Mouse (Mus musculus): ENCODE results near the gene Megf8. TPM values are rescaled to one million over a fixed set of nuclear protein-coding genes. Genes with fewer than 3 reads are reported as not detected.
A peak's percentile ranks its signal among the peaks of the same experiment; 100 is the strongest.

Megf8 gene
- polyA plus RNA-seq, 1 experiment from 2014 or later: 13.0 TPM

DNA sequence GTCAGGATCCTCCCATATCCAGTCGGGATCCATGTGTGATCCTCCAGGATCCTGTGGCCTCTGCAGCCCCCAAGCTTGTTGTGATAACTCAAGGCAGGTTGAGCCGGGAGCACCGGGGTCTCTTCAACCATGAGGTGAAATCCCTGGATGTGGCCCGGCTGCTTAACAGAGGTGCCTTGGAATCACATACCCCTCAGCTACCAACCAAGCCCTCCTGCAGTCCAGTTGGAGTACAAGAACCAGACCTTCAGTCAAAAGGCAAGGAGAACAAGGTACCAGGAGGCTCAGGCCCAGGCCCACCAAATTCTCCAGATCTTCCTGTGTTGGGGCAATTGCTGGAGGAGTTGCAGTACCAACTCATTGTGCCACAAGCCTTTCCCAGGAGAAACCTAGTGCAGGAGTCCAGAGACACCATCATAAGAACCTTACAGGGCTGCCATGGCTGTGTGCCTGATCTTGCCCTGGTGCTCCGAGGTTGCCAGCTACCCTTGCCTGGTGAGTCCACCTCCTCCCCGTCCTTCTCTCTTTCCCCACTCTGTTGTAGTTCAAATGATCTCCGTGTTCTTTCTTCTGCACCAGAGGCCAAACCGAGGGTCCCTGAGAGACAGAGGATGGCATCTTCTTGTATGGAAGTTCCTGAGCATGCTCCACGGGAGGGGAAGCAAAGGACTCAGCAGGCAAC, 13.8 kb upstream of the Megf8 start:
- H3K27ac ChIP-seq (ENCODE audit: low read length): no peak overlapping the region
- H3K4me3 ChIP-seq (ENCODE audit: low read depth, low read length): no peak overlapping the region
- H3K4me1 ChIP-seq (ENCODE audit: control insufficient read depth, insufficient read depth, low read length): no peaks in the 10 kb centered on the region
- H3K4me2 ChIP-seq (replicated peaks; ENCODE audit: low read depth, low read length): no peak overlapping the region
- no peaks in the 10 kb centered on the region for H3K36me3 ChIP-seq (ENCODE audit: control insufficient read depth, insufficient read depth, low read length)
- no peaks in the 10 kb centered on the region for H3K9me3 ChIP-seq (ENCODE audit: control insufficient read depth, low read depth, low read length)
- H3K9ac ChIP-seq (replicated peaks; ENCODE audit: low read depth, low read length): no peak overlapping the region
- no peak for ATAC-seq (ENCODE audit: insufficient number of reproducible peaks, insufficient read depth, low FRiP score, low read depth)
- 52% methylated on average over 9 of the region's 9 CpGs for WGBS
- H3K27me3 ChIP-seq (ENCODE audit: control insufficient read depth, insufficient read depth, low read length): no peaks in the 10 kb centered on the region

- H3K9me3 ChIP-seq (ENCODE audit: control insufficient read depth, low read depth, low read length): no peaks in the 10 kb centered on the region
- H3K27ac ChIP-seq (ENCODE audit: low read length): no peak overlapping the region
- no peaks in the 10 kb centered on the region for H3K36me3 ChIP-seq (ENCODE audit: control insufficient read depth, insufficient read depth, low read length)
- H3K4me2 ChIP-seq (replicated peaks; ENCODE audit: low read depth, low read length): no peak overlapping the region
- no peaks in the 10 kb centered on the region for H3K27me3 ChIP-seq (ENCODE audit: control insufficient read depth, insufficient read depth, low read length)
- H3K4me3 ChIP-seq (ENCODE audit: low read depth, low read length): no peak overlapping the region
- H3K4me1 ChIP-seq (ENCODE audit: control insufficient read depth, insufficient read depth, low read length): no peaks in the 10 kb centered on the region
- H3K9ac ChIP-seq (replicated peaks; ENCODE audit: low read depth, low read length): no peak overlapping the region
- WGBS: 76% methylated on average over 3 of the region's 3 CpGs
- ATAC-seq (ENCODE audit: insufficient number of reproducible peaks, insufficient read depth, low FRiP score, low read depth): no peak
Measured at GRCm38 (mm10) chr7:25303685-25304006, 13.3 kb upstream of the Megf8 start.

DNA sequence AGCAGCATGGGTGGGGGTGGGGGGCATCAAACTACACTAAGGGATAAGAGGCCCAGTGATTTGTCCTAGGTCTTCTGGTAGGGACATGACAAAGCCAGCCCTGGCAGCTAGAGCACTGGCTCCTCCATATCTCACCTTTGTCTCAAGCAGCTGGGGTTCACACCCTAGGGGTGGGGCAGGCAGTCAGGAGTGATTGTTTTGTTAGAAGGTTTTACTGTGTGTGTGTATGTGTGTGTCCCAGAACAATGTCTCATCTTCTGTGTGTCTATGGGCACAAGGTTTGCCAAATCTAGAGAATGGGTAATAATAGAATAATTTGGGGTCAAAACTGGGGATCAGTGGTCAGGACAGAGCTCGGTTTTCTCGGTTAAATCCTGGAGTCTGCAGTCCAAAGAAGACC, 11.5 kb upstream of the Megf8 start:
- no peaks in the 10 kb centered on the region for H3K36me3 ChIP-seq (ENCODE audit: control insufficient read depth, insufficient read depth, low read length)
- H3K4me3 ChIP-seq (ENCODE audit: low read depth, low read length): peak overlapping the region; percentile 41
- H3K27me3 ChIP-seq (ENCODE audit: control insufficient read depth, insufficient read depth, low read length): no peaks in the 10 kb centered on the region
- peak overlapping the region; percentile 96 for H3K4me2 ChIP-seq (replicated peaks; ENCODE audit: low read depth, low read length)
- H3K9ac ChIP-seq (replicated peaks; ENCODE audit: low read depth, low read length): no peak overlapping the region
- 0% methylated on average over 2 of the region's 2 CpGs for WGBS
- ATAC-seq (ENCODE audit: insufficient number of reproducible peaks, insufficient read depth, low FRiP score, low read depth): no peak
- H3K27ac ChIP-seq (ENCODE audit: low read length): no peak overlapping the region
- H3K9me3 ChIP-seq (ENCODE audit: control insufficient read depth, low read depth, low read length): no peaks in the 10 kb centered on the region
- H3K4me1 ChIP-seq (ENCODE audit: control insufficient read depth, insufficient read depth, low read length): no peaks in the 10 kb centered on the region

DNA sequence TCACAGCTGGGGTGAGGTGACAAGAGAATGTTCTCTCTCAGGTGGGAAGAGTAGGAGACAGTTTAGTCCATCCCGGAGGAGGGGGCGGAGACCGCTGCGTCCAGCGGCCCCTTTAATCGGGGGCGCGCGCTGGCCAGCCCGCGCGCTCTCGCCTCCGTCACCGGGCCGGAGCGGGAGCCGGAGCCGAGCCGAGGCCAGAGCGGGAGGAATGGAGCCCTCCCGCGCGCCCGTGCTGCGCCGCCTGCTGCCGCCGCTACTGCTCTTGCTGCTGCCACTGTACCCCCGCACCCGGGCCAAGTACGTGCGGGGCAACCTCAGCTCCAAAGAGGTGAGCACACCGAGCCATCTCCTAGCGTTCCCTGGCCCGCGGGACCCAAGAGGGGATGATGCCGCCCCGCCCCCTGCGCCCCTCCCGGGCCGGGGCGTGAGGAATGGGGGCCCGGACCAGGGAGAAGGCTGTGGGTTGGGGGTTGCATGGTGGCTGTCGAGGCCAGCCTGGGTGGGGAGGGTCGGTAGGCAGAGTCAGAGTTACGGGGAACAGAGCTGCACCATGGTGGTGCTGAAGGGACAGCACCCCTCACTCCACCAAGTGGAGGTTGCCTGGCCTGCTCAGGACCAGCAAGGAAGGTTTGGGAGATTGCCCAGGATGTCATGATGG, 10.9 kb upstream of the Megf8 start, which contains the start of gene Tmem145:
TSS of gene Tmem145 (plus strand) at position 151 of the 658 bp plus-strand sequence.
- Histone ChIP-seq H3K4me2 (replicated peaks; ENCODE audit: low read depth, low read length) (peak within 1 kb of the TSS; percentile 96), H3K4me3 (ENCODE audit: low read depth, low read length) (peak within 1 kb of the TSS; percentile 41), H3K9ac (replicated peaks; ENCODE audit: low read depth, low read length) (0 out of 2 replicates have a peak within 1 kb of the TSS, but pooled peaks have one; percentile 15), H3K27me3 (ENCODE audit: control insufficient read depth, insufficient read depth, low read length) (no peaks in the 10 kb centered on the region), H3K4me1 (ENCODE audit: control insufficient read depth, insufficient read depth, low read length) (no peaks in the 10 kb centered on the region), H3K27ac (ENCODE audit: low read length) (no peak within 1 kb of the TSS), H3K36me3 (ENCODE audit: control insufficient read depth, insufficient read depth, low read length) (no peaks in the 10 kb centered on the region), H3K9me3 (ENCODE audit: control insufficient read depth, low read depth, low read length) (no peaks in the 10 kb centered on the region)
- under 1% methylated on average over 46 of the region's 47 CpGs for WGBS
- ATAC-seq (ENCODE audit: insufficient number of reproducible peaks, insufficient read depth, low FRiP score, low read depth): peak; percentile 79

DNA sequence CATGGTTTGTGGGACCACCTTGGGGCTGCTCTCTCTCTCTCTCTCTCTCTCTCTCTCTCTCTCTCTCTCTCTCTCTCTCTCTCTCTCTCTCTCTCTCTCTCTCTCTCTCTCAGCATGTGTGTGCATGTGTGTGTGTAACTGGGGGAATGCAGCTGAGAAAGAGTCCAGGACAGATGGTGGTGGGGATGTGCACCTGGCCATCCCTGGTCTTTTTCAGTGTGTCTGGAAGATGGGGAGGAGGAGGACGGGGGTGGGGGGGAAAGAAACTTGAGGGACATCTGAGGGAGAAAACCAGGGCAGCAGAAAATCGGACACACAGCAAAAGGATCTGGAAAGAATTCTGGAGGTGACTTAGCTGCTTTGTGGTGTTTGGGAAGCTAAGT, 10.4 kb upstream of the Megf8 start:
- peak overlapping the region; percentile 96; the same call in 1 of the 2 replicates for H3K4me2 ChIP-seq (replicated peaks; ENCODE audit: low read depth, low read length)
- H3K4me3 ChIP-seq (ENCODE audit: low read depth, low read length): no peak overlapping the region
- 43% methylated on average over 2 of the region's 2 CpGs for WGBS
- no peaks in the 10 kb centered on the region for H3K9me3 ChIP-seq (ENCODE audit: control insufficient read depth, low read depth, low read length)
- no peak overlapping the region for H3K27ac ChIP-seq (ENCODE audit: low read length)
- no peak overlapping the region for H3K9ac ChIP-seq (replicated peaks; ENCODE audit: low read depth, low read length)
- no peaks in the 10 kb centered on the region for H3K27me3 ChIP-seq (ENCODE audit: control insufficient read depth, insufficient read depth, low read length)
- H3K4me1 ChIP-seq (ENCODE audit: control insufficient read depth, insufficient read depth, low read length): no peaks in the 10 kb centered on the region
- H3K36me3 ChIP-seq (ENCODE audit: control insufficient read depth, insufficient read depth, low read length): no peaks in the 10 kb centered on the region
- no peak for ATAC-seq (ENCODE audit: insufficient number of reproducible peaks, insufficient read depth, low FRiP score, low read depth)

DNA sequence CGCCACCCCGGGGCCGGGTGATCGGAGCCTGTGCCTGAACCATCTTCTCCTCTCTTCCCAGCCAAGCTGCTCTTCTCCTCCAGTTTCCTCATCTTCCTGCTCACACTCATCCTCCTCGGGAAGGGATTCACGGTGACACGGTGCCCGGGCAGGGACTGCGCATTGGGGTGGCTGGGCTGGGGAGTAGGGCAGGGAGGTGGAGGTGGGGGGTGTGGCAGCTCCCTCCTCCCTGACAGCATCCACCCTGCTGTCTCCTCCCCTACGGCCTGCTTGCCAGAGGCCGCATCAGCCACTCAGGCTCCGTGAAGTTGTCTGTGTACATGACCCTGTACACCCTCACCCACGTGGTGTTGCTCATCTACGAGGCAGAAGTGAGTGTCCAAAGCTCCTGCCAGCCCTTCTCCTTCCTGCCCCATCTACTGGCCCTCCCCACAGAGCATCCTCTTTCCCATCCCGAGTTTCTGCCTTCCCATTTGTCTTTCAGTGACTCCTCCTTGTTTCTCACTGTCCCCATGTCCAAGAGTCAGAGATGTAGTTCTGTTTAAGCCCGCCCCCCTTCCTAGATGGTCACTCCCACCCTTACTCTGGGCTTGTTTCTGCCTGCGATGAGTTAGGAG, 8.2 kb upstream of the Megf8 start:
- no peak overlapping the region for H3K9ac ChIP-seq (replicated peaks; ENCODE audit: low read depth, low read length)
- no peaks in the 10 kb centered on the region for H3K36me3 ChIP-seq (ENCODE audit: control insufficient read depth, insufficient read depth, low read length)
- H3K4me3 ChIP-seq (ENCODE audit: low read depth, low read length): no peak overlapping the region
- H3K27me3 ChIP-seq (ENCODE audit: control insufficient read depth, insufficient read depth, low read length): 0 out of 2 replicates have a peak, but pooled peaks cover 11% of the 10 kb centered on the region
- no peak for ATAC-seq (ENCODE audit: insufficient number of reproducible peaks, insufficient read depth, low FRiP score, low read depth)
- H3K4me1 ChIP-seq (ENCODE audit: control insufficient read depth, insufficient read depth, low read length): no peaks in the 10 kb centered on the region
- no peak overlapping the region for H3K27ac ChIP-seq (ENCODE audit: low read length)
- H3K4me2 ChIP-seq (replicated peaks; ENCODE audit: low read depth, low read length): no peak overlapping the region
- no peaks in the 10 kb centered on the region for H3K9me3 ChIP-seq (ENCODE audit: control insufficient read depth, low read depth, low read length)
- 52% methylated on average over 17 of the region's 17 CpGs for WGBS

DNA sequence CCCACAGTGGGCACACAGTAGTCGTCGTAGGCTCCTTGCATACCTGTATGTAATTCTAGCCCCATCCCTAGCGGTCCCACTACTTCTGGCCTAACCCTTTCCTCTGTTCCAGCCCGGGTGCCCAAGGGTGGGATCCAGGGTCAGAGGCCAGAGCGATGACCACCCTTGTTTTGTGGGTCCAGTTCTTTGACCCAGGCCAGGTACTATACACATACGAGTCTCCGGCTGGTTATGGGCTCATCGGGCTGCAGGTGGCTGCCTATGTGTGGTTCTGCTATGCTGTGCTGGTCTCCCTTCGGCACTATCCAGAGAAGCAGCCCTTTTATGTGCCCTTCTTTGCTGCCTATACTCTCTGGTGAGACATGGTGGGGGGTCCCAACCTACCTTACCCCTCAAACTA, 7.5 kb upstream of the Megf8 start:
- 81% methylated on average over 9 of the region's 9 CpGs for WGBS
- Histone ChIP-seq H3K4me2 (replicated peaks; ENCODE audit: low read depth, low read length) (no peak overlapping the region), H3K9ac (replicated peaks; ENCODE audit: low read depth, low read length) (no peak overlapping the region), H3K4me3 (ENCODE audit: low read depth, low read length) (no peak overlapping the region), H3K27ac (ENCODE audit: low read length) (no peak overlapping the region), H3K9me3 (ENCODE audit: control insufficient read depth, low read depth, low read length) (no peaks in the 10 kb centered on the region), H3K4me1 (ENCODE audit: control insufficient read depth, insufficient read depth, low read length) (no peaks in the 10 kb centered on the region), H3K36me3 (ENCODE audit: control insufficient read depth, insufficient read depth, low read length) (no peaks in the 10 kb centered on the region), H3K27me3 (ENCODE audit: control insufficient read depth, insufficient read depth, low read length) (0 out of 2 replicates have a peak, but pooled peaks cover 15% of the 10 kb centered on the region)
- no peak for ATAC-seq (ENCODE audit: insufficient number of reproducible peaks, insufficient read depth, low FRiP score, low read depth)

DNA sequence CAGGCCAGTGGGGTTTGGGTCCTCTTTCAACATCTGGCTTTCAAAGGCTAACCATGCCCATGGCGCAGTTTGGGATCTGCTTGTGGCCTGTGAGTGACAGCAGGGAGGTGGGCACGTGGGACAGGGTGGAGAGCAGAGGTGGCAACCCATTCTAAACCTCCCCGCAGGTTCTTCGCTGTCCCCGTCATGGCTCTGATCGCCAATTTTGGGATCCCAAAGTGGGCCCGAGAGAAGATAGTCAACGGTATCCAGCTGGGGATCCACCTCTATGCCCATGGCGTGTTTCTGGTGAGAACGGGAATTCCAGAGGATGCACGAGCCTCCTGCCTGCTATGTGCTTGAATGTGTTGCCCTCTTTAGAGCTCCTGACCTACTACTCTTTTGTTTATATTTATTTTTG, 5.8 kb upstream of the Megf8 start:
- Histone ChIP-seq H3K9me3 (ENCODE audit: control insufficient read depth, low read depth, low read length) (no peaks in the 10 kb centered on the region), H3K27ac (ENCODE audit: low read length) (no peak overlapping the region), H3K27me3 (ENCODE audit: control insufficient read depth, insufficient read depth, low read length) (0 out of 2 replicates have a peak, but pooled peaks cover 18% of the 10 kb centered on the region), H3K4me1 (ENCODE audit: control insufficient read depth, insufficient read depth, low read length) (0 out of 2 replicates have a peak, but pooled peaks cover 8% of the 10 kb centered on the region), H3K36me3 (ENCODE audit: control insufficient read depth, insufficient read depth, low read length) (no peaks in the 10 kb centered on the region), H3K9ac (replicated peaks; ENCODE audit: low read depth, low read length) (no peak overlapping the region), H3K4me2 (replicated peaks; ENCODE audit: low read depth, low read length) (no peak overlapping the region), H3K4me3 (ENCODE audit: low read depth, low read length) (no peak overlapping the region)
- no peak for ATAC-seq (ENCODE audit: insufficient number of reproducible peaks, insufficient read depth, low FRiP score, low read depth)
- 76% methylated on average over 11 of the region's 11 CpGs for WGBS
